Mouse (Mus musculus) brain, adult 2 months (tissue): ENCODE results near the gene Sigirr.

ENCODE experiments used
- DNase-seq: peaks from one replicate; pipeline ENCODE4 v3.0.0; 2011; ENCODE audit warnings: low read depth, low spot score

The Sigirr gene

DNA sequence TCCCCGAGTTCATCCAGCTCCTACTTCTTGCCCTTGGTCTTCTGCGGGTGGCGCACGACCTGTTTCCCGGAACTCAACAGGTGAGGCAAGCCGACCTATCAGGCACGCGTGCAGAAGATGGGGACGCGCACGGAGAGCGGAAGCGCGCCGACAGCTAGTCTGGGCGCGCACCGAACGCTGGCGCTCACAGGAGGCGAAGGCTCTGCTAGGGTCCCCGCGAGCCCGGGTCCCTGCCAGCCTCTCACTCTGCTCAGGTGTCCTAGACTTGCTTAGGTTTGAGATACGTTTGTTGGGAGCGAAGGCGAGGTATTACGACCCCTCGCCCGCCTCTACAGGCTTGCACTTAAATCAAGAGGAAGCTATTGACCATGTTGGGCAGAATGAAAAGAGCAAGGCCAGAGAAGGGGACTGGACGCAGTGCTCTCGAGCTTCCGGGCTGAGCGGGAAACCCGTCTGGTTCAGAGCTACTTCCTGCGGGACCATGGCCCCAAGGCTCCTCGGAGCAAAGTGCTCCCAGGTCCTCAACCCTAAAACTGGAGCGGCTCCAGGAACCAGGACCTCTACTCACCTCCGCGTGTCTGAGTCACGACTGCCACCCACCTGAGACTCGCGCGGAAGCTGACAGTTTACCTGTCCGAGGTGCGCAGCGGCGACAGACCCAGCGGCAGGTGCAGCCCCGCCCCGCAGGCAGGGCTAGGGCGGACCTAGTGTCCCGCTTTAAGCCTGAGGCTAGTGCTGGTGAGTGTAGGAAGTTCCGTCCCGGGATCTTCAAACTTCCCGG lies at the start of gene Sigirr:
TSS of gene Sigirr (minus strand) at position 662 of the 781 bp plus-strand sequence.
- DNase-seq, result peak; percentile 68

GRCm38 (mm10) chr7:141148639-141149038 lies 48.3 kb upstream of the Sigirr start:
- DNase-seq, result no peak

DNA sequence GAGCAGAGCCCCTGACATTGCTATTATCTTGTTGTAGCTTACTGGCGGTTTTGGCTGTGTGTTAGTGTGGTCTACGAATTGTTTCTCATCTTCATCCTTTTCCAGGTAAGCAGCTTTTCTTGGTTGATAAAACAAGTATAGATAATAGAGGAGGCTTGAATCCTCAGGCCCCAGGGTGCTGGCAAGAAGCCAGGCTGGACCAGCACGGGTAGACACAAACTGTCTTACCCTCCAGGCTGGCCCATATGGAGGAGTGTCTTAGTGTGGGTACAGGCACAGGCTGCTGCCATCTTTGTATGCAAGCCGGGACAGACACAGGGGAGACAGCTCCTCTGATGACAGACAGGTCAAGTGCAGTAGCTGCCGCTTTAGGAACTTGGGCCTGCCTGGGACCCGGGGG lies 46.7 kb upstream of the Sigirr start:
- DNase-seq, result peak; percentile 47

DNA sequence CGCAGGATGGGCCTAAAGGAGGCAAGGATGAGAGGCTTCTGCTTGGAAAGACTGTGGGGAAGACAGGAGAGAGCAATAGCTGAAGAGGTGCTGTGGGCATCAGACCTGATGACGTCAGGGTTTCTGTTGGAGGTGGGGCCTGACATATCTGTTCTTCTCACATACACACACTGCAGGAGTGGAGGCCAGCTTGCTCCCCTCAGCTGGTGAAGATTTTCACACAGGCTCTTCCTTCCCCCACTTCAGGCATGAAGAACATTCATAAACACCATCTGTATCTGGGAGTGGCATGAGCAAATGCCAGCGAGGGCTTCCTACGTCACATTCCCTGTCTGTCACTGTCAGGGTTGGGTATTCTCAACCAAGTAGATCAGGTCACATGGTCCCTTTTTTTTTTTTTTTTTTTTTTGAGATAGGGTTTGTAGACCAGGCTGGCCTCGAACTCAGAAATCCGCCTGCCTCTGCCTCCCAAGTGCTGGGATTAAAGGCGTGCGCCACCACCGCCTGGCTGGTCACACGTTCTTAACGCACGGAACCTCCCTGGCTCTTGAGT lies 45.7 kb upstream of the Sigirr start:
- peak; percentile 60 for DNase-seq

- DNase-seq, result peak; percentile 85
Measured at GRCm38 (mm10) chr7:141145403-141145802, 45.0 kb upstream of the Sigirr start.

- peak; percentile 67 for DNase-seq
Measured at GRCm38 (mm10) chr7:141144650-141145049, 44.3 kb upstream of the Sigirr start.

GRCm38 (mm10) chr7:141143861-141144260 lies 43.5 kb upstream of the Sigirr start:
- DNase-seq, result no peak

GRCm38 (mm10) chr7:141143112-141143511 lies 42.7 kb upstream of the Sigirr start:
- DNase-seq, result peak; percentile 48

DNA sequence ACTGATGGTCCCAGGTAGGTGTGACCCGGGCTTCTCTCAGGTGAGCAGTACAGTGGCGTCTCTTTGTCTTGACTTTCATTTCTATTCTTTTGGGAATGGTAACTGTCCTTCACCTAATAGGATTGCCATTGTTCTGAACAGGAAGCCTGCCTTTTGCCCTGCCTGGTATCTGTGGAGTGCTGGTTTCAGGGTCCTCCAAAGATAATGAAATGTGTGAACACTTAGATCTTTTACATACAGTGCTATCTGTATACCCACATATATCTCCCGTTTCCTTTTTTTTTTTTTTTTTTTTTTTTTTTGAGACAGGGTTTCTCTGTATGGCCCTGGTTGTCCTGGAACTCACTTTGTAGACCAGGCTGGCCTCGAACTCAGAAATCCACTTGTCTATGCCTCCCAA lies 41.0 kb upstream of the Sigirr start:
- no peak for DNase-seq

DNA sequence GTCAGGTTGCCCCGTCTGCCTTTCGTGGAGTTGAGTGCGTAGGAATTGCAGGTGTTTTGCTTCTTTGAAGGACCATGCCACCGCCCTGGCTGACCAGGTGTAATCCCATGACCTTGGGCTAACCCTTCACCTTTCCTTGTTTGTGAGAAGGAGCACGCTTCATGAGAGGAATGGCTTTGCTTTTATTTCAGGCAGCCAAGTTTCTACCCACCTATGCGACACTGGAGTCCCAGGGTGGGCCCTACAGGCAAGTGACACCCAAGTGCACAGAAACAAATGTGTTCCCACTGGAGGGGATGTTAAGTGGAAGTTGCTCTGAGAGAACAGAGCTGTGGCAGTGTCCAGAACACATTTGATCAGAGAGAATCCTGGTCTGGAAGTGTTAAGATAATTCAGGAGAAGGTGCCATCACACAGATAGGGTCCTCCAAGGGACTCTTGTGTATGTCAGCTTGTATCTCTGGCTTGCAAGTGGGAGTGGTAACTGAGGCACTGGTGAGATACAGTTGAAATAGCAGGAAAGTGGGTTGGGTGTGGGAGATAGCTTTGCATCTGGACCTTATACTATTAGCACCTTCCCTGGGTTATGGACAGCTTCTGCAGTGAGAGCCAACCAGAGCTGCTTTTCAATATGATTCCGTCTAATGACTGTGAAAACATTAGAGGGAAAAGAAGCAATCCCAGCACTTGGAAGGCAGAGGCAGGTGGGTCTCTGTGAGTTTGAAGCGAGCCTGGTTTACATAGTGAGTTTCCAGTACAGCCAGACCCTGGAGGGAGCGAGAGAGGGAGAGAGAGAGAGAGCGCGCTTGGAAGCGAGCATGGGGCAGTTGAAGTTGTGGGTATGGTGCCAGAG lies 31.8 kb upstream of the Sigirr start:
- DNase-seq, result no peak

DNA sequence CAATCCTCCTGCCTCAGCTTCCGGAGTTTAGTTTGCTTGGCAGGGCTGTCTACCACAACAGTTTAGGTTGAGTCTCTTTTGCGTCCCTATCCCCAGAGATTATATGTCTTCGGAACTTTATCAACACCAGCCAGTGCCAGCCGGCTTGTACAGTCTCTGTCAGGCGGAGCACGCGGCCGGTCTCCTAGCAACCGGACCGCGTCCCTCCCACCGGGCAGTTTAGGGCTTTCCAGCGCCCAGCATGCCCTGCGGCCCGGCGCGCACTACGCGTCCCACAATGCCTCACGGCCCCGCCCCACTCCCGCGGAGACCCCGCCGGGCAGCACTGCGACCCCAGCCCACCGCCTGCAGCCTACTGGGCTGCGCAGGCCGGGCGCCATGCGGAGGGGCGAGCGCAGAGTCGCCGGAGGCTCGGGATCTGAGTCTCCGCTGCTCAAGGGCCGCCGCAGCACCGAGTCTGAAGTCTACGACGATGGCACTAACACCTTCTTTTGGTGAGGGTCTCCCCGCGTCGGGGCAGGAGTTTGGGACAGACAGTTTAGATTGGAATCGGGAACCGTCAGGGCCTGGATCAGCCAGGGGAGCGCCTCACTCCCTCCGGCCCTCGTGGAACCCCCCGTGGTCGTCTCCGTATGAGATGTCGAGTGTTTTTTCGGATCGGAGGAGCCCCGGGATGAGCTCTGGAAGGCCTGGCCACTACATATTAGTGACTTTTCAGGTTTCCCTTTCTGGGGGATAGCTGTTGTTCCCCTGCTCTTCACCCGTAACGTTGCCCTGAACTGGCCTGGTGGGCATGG lies 30.9 kb upstream of the Sigirr start:
- DNase-seq, result peak; percentile 95

- DNase-seq, result no peak
Measured at GRCm38 (mm10) chr7:141123517-141123856, 23.1 kb upstream of the Sigirr start.

DNA sequence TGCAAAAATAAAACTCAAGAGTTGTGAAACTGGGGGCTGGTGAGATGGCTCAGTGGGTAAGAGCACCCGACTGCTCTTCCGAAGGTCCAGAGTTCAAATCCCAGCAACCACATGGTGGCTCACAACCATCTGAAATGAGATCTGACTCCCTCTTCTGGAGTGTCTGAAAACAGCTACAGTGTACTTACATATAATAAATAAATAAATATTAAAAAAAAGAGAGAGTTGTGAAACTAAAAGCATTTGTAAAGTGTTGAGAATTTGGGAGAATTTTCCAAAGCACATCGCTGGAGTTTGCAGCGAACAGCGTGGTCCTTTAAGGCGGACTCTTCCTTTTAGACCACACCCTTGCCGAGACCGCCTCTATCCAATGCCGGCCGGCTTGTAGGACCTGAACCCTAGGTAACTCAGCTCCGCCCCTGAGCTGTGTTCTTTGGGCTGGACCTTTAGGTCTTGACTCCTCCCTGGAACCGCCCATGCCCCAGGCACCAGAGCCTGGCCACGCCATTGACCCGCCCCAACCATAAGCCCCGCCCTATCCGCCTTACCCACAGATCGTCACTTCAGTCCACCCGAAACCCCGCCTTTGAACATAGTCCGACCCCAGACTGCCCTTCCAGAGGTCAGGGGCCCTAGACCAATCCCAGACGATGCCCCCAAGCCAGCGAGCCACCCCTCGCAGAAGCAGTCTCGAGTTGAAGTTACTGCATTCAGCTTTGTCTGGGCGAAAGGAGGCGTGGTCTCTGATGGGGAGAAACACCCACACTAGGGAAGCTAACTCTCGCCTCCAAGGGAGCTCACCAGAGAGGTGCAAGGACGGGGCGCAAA lies 22.5 kb upstream of the Sigirr start:
- DNase-seq, result peak; percentile 98

GRCm38 (mm10) chr7:141122245-141122644 lies 21.9 kb upstream of the Sigirr start, which contains the start of gene Ptdss2:
TSS of gene Ptdss2 (plus strand) at chr7:141122382.
- no peak for DNase-seq

GRCm38 (mm10) chr7:141121051-141121531 lies 20.7 kb upstream of the Sigirr start:
- no peak for DNase-seq

DNA sequence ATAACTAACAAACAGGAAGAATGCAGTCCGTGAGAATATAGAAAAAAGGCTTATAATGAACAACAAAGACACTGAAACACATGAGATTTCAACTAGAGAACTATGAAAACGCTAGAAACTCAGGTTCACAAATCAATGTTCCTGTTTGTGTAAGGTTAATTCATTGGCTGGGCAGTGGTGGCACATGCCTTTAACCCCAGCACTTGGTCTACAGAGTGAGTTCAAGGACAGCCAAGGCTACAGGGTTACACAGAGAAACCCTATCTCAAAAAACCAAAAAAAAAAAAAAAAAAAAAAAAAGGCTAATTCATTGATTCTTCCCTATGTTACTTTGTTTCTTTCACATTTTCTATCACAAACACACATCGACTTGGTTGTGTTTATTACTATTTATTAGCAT lies 20.2 kb upstream of the Sigirr start:
- DNase-seq, result no peak

- DNase-seq, result peak; percentile 22
Measured at GRCm38 (mm10) chr7:141119487-141119886, 19.1 kb upstream of the Sigirr start.

GRCm38 (mm10) chr7:141117636-141118035 lies 17.3 kb upstream of the Sigirr start, which contains the start of gene Ano9:
TSS of gene Ano9 (minus strand) at chr7:141117806.
- no peak for DNase-seq

- DNase-seq, result no peak
Measured at GRCm38 (mm10) chr7:141115874-141116273, 15.5 kb upstream of the Sigirr start.

- DNase-seq, result no peak
Measured at GRCm38 (mm10) chr7:141103161-141103560, 2.8 kb upstream of the Sigirr start.
